Mouse (Mus musculus): ENCODE results near the gene A930018P22Rik.

A930018P22Rik gene

GRCm38 (mm10) chr2:104157831-104158230 is 35.3 kb downstream of the A930018P22Rik start:
- DNase-seq (ENCODE audit: low spot score), result no peak

GRCm38 (mm10) chr2:104163418-104163817 is 40.8 kb downstream of the A930018P22Rik start:
- no peak for DNase-seq (ENCODE audit: low spot score)

GRCm38 (mm10) chr2:104163978-104164487 is 41.5 kb downstream of the A930018P22Rik start:
- no peak for DNase-seq (ENCODE audit: low spot score)

GRCm38 (mm10) chr2:104165631-104166030 is 43.1 kb downstream of the A930018P22Rik start:
- DNase-seq (ENCODE audit: low spot score), result no peak

GRCm38 (mm10) chr2:104167765-104168164 is 45.2 kb downstream of the A930018P22Rik start:
- DNase-seq (ENCODE audit: low spot score), result no peak

- no peak for DNase-seq (ENCODE audit: low spot score)
Measured at GRCm38 (mm10) chr2:104168186-104168896, 45.8 kb downstream of the A930018P22Rik start.

- no peak for DNase-seq (ENCODE audit: low spot score)
Measured at GRCm38 (mm10) chr2:104172695-104173348, 50.3 kb downstream of the A930018P22Rik start.

- no peak for DNase-seq (ENCODE audit: low spot score)
Measured at GRCm38 (mm10) chr2:104173431-104173830, 50.9 kb downstream of the A930018P22Rik start.
